Mouse (Mus musculus) intestine, embryonic 15.5 days (tissue): ENCODE results near the gene Cul9. TPM values are rescaled to one million over a fixed set of nuclear protein-coding genes. Genes with fewer than 3 reads are reported as not detected.
"Not testable (repeated sequence)": the region's sequence is repeated elsewhere in the genome, so short reads cannot be mapped to it uniquely, and the experiment has no call there.

Source experiments
- ATAC-seq: fragments of 200-750 bp; cut with Nextera tagmentation; 2 replicates; pipeline ENCODE4 v1.8.0; 2017; ENCODE audit warnings: moderate TSS enrichment, moderate library complexity
- H3K27ac ChIP-seq: fragments of 300-500 bp; sonication (generic); 2 replicates; pipeline ENCODE4 v1.5.1; 2015; ENCODE audit warnings: mild to moderate bottlenecking, inconsistent platforms
- H3K27me3 ChIP-seq: fragments of 300-500 bp; sonication (generic); replicated peaks from 2 replicates; pipeline ENCODE4 v1.6.1; 2015; ENCODE audit warnings: inconsistent platforms
- H3K36me3 ChIP-seq: fragments of 300-500 bp; sonication (generic); 2 replicates; pipeline ENCODE4 v1.6.1; 2015; ENCODE audit warnings: inconsistent platforms
- H3K4me1 ChIP-seq: fragments of 300-500 bp; sonication (generic); replicated peaks from 2 replicates; pipeline ENCODE4 v1.6.1; 2015; ENCODE audit warnings: inconsistent platforms
- H3K4me2 ChIP-seq: fragments of 300-500 bp; sonication (generic); replicated peaks from 2 replicates; pipeline ENCODE4 v1.6.1; 2015; ENCODE audit warnings: mild to moderate bottlenecking, inconsistent platforms
- H3K4me3 ChIP-seq: fragments of 300-500 bp; sonication (generic); replicated peaks from 2 replicates; pipeline ENCODE4 v1.5.1; 2015; ENCODE audit warnings: inconsistent platforms
- H3K9ac ChIP-seq: fragments of 300-500 bp; sonication (generic); 2 replicates; pipeline ENCODE4 v1.6.1; 2015; ENCODE audit warnings: inconsistent platforms
- H3K9me3 ChIP-seq: fragments of 300-500 bp; sonication (generic); 2 replicates; pipeline ENCODE4 v1.6.1; 2016; ENCODE audit warnings: inconsistent platforms
- WGBS: fragments of 180-500 bp; shearing (Covaris S2); methylation state at CpG from one replicate; pipeline ENCODE4 v1.1.7; 2015; 5-methylcytosine and 5-hydroxymethylcytosine counted together
- polyA plus RNA-seq: library from polyadenylated mRNA; unstranded; fragments of >200 nt; fragmentation: Nextera tagmentation; extraction: Ambion mirVana; gene quantifications from 2 replicates; pipeline ENCODE4 v1.2.1, GENCODE M21; 2015

The Cul9 gene
- polyA plus RNA-seq, 1 experiment from 2014 or later = 2.8 TPM

- peaks cover 45% of the 10 kb centered on the region for H3K36me3 ChIP-seq
- no peak overlapping the region for H3K27ac ChIP-seq
- no peak for ATAC-seq
- no peak overlapping the region for H3K4me3 ChIP-seq
- no peak overlapping the region for H3K9ac ChIP-seq
- H3K4me1 ChIP-seq = no peaks in the 10 kb centered on the region
- H3K4me2 ChIP-seq = no peak overlapping the region
- H3K27me3 ChIP-seq = no peaks in the 10 kb centered on the region
- WGBS = 94% methylated on average over 7 of the region's 7 CpGs
- no peaks in the 10 kb centered on the region for H3K9me3 ChIP-seq
These were observed 28.3 kb upstream of the Cul9 start for GRCm38 (mm10) chr17:46574535-46574934.

DNA sequence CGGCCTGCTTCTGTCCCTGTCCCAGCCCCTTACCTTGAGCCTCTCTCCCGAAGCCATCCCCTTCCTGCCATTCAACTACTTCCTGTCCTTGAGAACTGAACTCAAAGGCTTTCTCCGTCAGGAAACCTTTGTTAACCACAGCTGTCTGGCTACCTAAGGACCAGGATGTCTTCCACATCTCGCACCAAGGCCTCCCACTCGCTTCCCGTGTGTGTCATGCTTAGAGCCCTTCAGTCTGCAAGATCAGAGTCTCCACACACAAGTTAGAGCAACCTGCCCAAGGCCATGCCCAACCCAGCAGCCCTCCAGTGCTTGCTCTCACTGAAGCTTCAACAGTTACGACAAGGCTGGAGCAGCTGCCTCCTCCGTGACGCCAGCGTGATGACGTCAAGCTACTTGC is 24.8 kb upstream of the Cul9 start:
- Histone ChIP-seq H3K4me3 (no peak overlapping the region), H3K36me3 (peaks cover 46% of the 10 kb centered on the region), H3K9ac (no peak overlapping the region), H3K4me2 (no peak overlapping the region), H3K9me3 (no peaks in the 10 kb centered on the region), H3K27me3 (no peaks in the 10 kb centered on the region), H3K27ac (0 out of 2 replicates have a peak overlapping the region, but pooled peaks have one; percentile 32), H3K4me1 (no peaks in the 10 kb centered on the region)
- whole genome bisulfite sequencing = 84% methylated on average over 11 of the region's 11 CpGs
- ATAC-seq = no peak

- Histone ChIP-seq H3K4me1 (peaks cover 15% of the 10 kb centered on the region), H3K4me2 (no peak overlapping the region), H3K4me3 (no peak overlapping the region), H3K9ac (no peak overlapping the region), H3K27ac (no peak overlapping the region), H3K27me3 (no peaks in the 10 kb centered on the region), H3K9me3 (no peaks in the 10 kb centered on the region), H3K36me3 (peaks cover 5% of the 10 kb centered on the region; the same call in 1 of the 2 replicates)
- WGBS = 89% methylated on average over 6 of the region's 6 CpGs
- ATAC-seq = no peak
These were observed 13.0 kb upstream of the Cul9 start for GRCm38 (mm10) chr17:46559146-46559545.

GRCm38 (mm10) chr17:46558151-46558550 is 12.0 kb upstream of the Cul9 start:
- Histone ChIP-seq H3K4me1 (peaks cover 25% of the 10 kb centered on the region), H3K9me3 (no peaks in the 10 kb centered on the region), H3K27me3 (no peaks in the 10 kb centered on the region), H3K36me3 (no peaks in the 10 kb centered on the region), H3K27ac (no peak overlapping the region), H3K9ac (no peak overlapping the region), H3K4me3 (no peak overlapping the region), H3K4me2 (no peak overlapping the region)
- ATAC-seq = no peak
- WGBS = 83% methylated on average over 5 of the region's 5 CpGs

- Histone ChIP-seq H3K4me1 (peaks cover 26% of the 10 kb centered on the region), H3K27ac (peak overlapping the region; percentile 85), H3K4me2 (peak overlapping the region; percentile 68)
- H3K9ac ChIP-seq, H3K36me3 ChIP-seq, H3K9me3 ChIP-seq, H3K4me3 ChIP-seq, H3K27me3 ChIP-seq, ATAC-seq: not testable (repeated sequence)
These were observed 11.1 kb upstream of the Cul9 start for GRCm38 (mm10) chr17:46557321-46557720.

- peaks cover 28% of the 10 kb centered on the region for H3K4me1 ChIP-seq
- H3K27ac ChIP-seq = peak overlapping the region; percentile 85
- peaks cover 3% of the 10 kb centered on the region for H3K36me3 ChIP-seq
- ATAC-seq = peak; percentile 16
- peak overlapping the region; percentile 99 for H3K4me3 ChIP-seq
- H3K9ac ChIP-seq = peak overlapping the region; percentile 56
- no peaks in the 10 kb centered on the region for H3K27me3 ChIP-seq
- under 1% methylated on average over 11 of the region's 11 CpGs for WGBS
- peak overlapping the region; percentile 68 for H3K4me2 ChIP-seq
- H3K9me3 ChIP-seq = no peaks in the 10 kb centered on the region
These were observed 10.4 kb upstream of the Cul9 start for GRCm38 (mm10) chr17:46556584-46556945.

- no peaks in the 10 kb centered on the region for H3K9me3 ChIP-seq
- peak within 1 kb of the TSS; percentile 94 for H3K27ac ChIP-seq
- no peaks in the 10 kb centered on the region for H3K27me3 ChIP-seq
- peak; percentile 95 for ATAC-seq
- WGBS = under 1% methylated on average over 75 of the region's 87 CpGs
- peak within 1 kb of the TSS; percentile 99 for H3K4me3 ChIP-seq
- H3K4me1 ChIP-seq = peaks cover 30% of the 10 kb centered on the region
- peak within 1 kb of the TSS; percentile 100 for H3K9ac ChIP-seq
- peak within 1 kb of the TSS; percentile 87 for H3K4me2 ChIP-seq
- H3K36me3 ChIP-seq = peaks cover 9% of the 10 kb centered on the region
These were observed 9.7 kb upstream of the Cul9 start, which contains the start of gene Srf for GRCm38 (mm10) chr17:46555673-46556583. Srf (minus strand) TSS chr17:46556175.

- Histone ChIP-seq H3K9me3 (no peaks in the 10 kb centered on the region), H3K4me3 (peak overlapping the region; percentile 99), H3K9ac (peak overlapping the region; percentile 100), H3K4me2 (peak overlapping the region; percentile 87), H3K4me1 (peaks cover 30% of the 10 kb centered on the region), H3K36me3 (peaks cover 14% of the 10 kb centered on the region), H3K27ac (peak overlapping the region; percentile 94), H3K27me3 (no peaks in the 10 kb centered on the region)
- WGBS = under 1% methylated on average over 74 of the region's 75 CpGs
- no peak for ATAC-seq
These were observed 8.9 kb upstream of the Cul9 start for GRCm38 (mm10) chr17:46554977-46555672.

DNA sequence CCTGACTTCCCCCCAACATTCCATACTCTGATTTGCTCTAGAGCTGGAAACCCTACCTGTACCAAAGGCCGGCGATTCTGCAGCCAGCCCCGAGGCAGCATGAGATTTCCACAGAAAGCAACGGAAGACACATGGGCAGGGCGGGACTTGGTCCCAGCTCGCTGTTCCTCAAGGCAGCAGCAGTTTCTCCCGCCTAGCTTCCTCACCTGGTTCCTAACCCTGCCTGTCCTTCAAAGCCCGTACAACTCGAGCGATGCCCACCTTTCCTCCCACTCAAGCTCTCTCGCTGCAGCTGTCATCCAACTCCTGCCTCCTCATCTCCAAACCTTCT is 8.4 kb upstream of the Cul9 start:
- peak overlapping the region; percentile 94 for H3K27ac ChIP-seq
- peak overlapping the region; percentile 87 for H3K4me2 ChIP-seq
- H3K36me3 ChIP-seq = peaks cover 18% of the 10 kb centered on the region
- no peak for ATAC-seq
- H3K4me1 ChIP-seq = peaks cover 30% of the 10 kb centered on the region
- peak overlapping the region; percentile 99 for H3K4me3 ChIP-seq
- H3K9ac ChIP-seq = peak overlapping the region; percentile 100
- H3K9me3 ChIP-seq = no peaks in the 10 kb centered on the region
- no peaks in the 10 kb centered on the region for H3K27me3 ChIP-seq
- whole genome bisulfite sequencing = 1% methylated on average over 11 of the region's 11 CpGs

DNA sequence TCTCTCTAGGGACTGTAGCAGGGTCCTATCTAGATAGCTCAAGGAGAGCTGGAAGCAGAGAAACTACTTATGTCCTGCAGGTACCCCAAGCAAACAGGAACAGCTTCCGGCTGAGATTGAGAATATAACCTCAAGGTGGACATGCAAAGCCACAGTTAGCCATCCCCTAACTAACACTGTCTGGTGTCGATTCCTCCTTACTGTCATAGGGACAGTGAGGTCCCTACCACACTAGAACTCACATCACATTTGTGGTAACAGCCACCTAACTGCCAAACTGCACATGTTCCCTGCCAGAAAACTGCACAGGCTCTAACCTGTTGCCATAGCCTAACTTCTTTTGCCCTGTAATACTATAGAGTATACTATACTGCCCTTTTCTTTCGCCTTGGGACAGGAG is 7.7 kb upstream of the Cul9 start:
- Histone ChIP-seq H3K36me3 (peaks cover 22% of the 10 kb centered on the region), H3K4me3 (peak overlapping the region; percentile 99), H3K9ac (peak overlapping the region; percentile 100), H3K27me3 (no peaks in the 10 kb centered on the region), H3K27ac (peak overlapping the region; percentile 94), H3K9me3 (no peaks in the 10 kb centered on the region), H3K4me2 (peak overlapping the region; percentile 87), H3K4me1 (peaks cover 31% of the 10 kb centered on the region)
- WGBS = 54% methylated on average over 3 of the region's 3 CpGs
- ATAC-seq = no peak

GRCm38 (mm10) chr17:46553469-46553868 is 7.3 kb upstream of the Cul9 start:
- no peak for ATAC-seq
- H3K4me1 ChIP-seq = peaks cover 31% of the 10 kb centered on the region
- peak overlapping the region; percentile 99 for H3K4me3 ChIP-seq
- peak overlapping the region; percentile 94 for H3K27ac ChIP-seq
- peak overlapping the region; percentile 87 for H3K4me2 ChIP-seq
- H3K9me3 ChIP-seq = no peaks in the 10 kb centered on the region
- peak overlapping the region; percentile 100; the same call in 1 of the 2 replicates for H3K9ac ChIP-seq
- WGBS = 38% methylated on average over 11 of the region's 11 CpGs
- H3K27me3 ChIP-seq = no peaks in the 10 kb centered on the region
- H3K36me3 ChIP-seq = peaks cover 27% of the 10 kb centered on the region

- peak overlapping the region; percentile 87 for H3K4me2 ChIP-seq
- WGBS = 1% methylated on average over 24 of the region's 24 CpGs
- peaks cover 31% of the 10 kb centered on the region for H3K4me1 ChIP-seq
These were observed 6.7 kb upstream of the Cul9 start for GRCm38 (mm10) chr17:46552841-46553423.

More at GRCm38 (mm10) chr17:46552841-46553423, 6.7 kb upstream of the Cul9 start:
- Histone ChIP-seq H3K36me3 (peaks cover 29% of the 10 kb centered on the region), H3K9ac (0 out of 2 replicates have a peak overlapping the region, but pooled peaks have one; percentile 29), H3K27ac (peak overlapping the region; percentile 94), H3K9me3 (no peaks in the 10 kb centered on the region), H3K4me3 (peak overlapping the region; percentile 99), H3K27me3 (no peaks in the 10 kb centered on the region)
- peak; percentile 79 for ATAC-seq
